In the genomic region with DNA sequence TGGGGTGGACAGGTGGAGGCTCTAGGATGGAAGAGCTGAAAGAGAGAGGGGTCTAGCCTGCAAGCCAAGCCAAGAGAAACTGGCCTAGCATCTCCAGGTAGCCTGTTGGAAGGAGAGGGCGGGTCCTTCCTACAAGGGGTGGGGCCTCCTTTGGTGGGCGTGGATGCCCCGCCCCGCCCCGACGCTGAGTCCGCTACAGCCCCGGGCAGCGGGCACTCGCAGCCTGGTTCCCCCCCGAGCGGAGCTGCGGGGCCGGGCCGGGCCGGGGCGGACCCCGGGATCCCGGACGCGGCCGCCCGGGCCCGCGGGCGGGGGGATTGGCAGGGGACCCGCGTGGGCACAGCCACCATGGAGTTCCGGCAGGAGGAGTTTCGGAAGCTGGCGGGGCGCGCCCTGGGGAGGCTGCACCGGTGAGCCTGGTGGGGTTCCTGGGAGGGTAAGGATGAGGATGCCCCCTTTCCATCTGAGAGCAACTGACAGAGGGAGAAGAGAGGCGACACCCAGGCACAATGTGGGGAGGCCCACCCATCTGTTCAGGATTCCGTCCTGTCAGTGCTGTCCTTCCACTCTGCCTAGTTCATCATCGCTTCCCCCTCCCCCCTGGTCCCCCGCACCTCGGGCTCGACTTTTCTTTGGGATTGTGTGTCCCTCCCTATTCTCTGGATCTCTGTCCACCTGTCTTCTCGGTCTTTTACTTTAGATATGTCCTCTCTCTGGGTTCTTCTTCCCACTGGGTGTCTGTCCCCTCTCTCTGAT, we compare ENCODE assay signal across 8 mouse cellular contexts. TPM values are rescaled to one million over a fixed set of nuclear protein-coding genes. Genes with fewer than 3 reads are reported as not detected.
DNase-seq lines count a peak whose midpoint lies in the region; ATAC-seq lines count a peak whose summit lies in the region.

A gene (plus strand): TSS at position 215 of the 756 bp plus-strand sequence.

- DNase-seq in heart, adult 18-20 months, result no peak
- DNase-seq in heart, postnatal 10 days, result no peak
- peak; percentile 91 for DNase-seq in cerebellum, adult 9-11 months
- DNase-seq in kidney, postnatal 14 days, result peak; percentile 60
- peak; percentile 60 for DNase-seq in retina, embryonic 14.5 days (ENCODE audit: low spot score)
- DNase-seq in gastrocnemius, postnatal 36 days, result no peak

- H3K27ac ChIP-seq in heart, embryonic 11.5 days (ENCODE audit: low read depth, low read length), result no peak within 1 kb of the TSS
- no peak within 1 kb of the TSS for H3K27ac ChIP-seq in liver, embryonic 16.5 days (ENCODE audit: low read length)

- H3K4me2 ChIP-seq in heart, embryonic 11.5 days, result peak within 1 kb of the TSS; percentile 74
- peak within 1 kb of the TSS; percentile 68 for H3K4me2 ChIP-seq in liver, embryonic 16.5 days (ENCODE audit: low read depth, low read length)

- H3K27me3 ChIP-seq in heart, embryonic 11.5 days (ENCODE audit: control insufficient read depth, insufficient read depth, low read length), result peaks cover 65% of the 10 kb centered on the region
- H3K27me3 ChIP-seq in liver, embryonic 16.5 days (ENCODE audit: control insufficient read depth, insufficient read depth, low read depth, low read length), result peaks cover 67% of the 10 kb centered on the region

- peaks cover 6% of the 10 kb centered on the region; the same call in 1 of the 2 replicates for H3K36me3 ChIP-seq in heart, embryonic 11.5 days (ENCODE audit: control insufficient read depth, insufficient read depth, low read length)
- H3K36me3 ChIP-seq in liver, embryonic 16.5 days (ENCODE audit: control insufficient read depth, insufficient read depth), result no peaks in the 10 kb centered on the region

- peaks cover 4% of the 10 kb centered on the region for H3K9me3 ChIP-seq in heart, embryonic 11.5 days (replicated peaks; ENCODE audit: control insufficient read depth, low read length)
- H3K9me3 ChIP-seq in liver, embryonic 16.5 days (replicated peaks; ENCODE audit: control insufficient read depth, low read length), result no peaks in the 10 kb centered on the region

- 0 out of 2 replicates have a peak, but pooled peaks cover 6% of the 10 kb centered on the region for H3K4me1 ChIP-seq in heart, embryonic 11.5 days (ENCODE audit: control insufficient read depth, insufficient read depth, low read length)
- H3K4me1 ChIP-seq in liver, embryonic 16.5 days (ENCODE audit: control insufficient read depth, low read depth, low read length), result peaks cover 14% of the 10 kb centered on the region

- peak within 1 kb of the TSS; percentile 48 for H3K4me3 ChIP-seq in heart, embryonic 11.5 days (ENCODE audit: low read depth, low read length)
- peak within 1 kb of the TSS; percentile 49 for H3K4me3 ChIP-seq in liver, embryonic 16.5 days (ENCODE audit: low read depth, low read length)

- WGBS in heart, embryonic 11.5 days (ENCODE audit: insufficient replicate concordance), result 3% methylated on average over 37 of the region's 41 CpGs
- WGBS in liver, embryonic 16.5 days (ENCODE audit: insufficient replicate concordance), result 2% methylated on average over 40 of the region's 41 CpGs

- ATAC-seq in heart, embryonic 11.5 days (replicated peaks; ENCODE audit: insufficient number of reproducible peaks, low FRiP score, low TSS enrichment), result no peak
- 0 out of 2 replicates have a peak, but pooled peaks have one; percentile 41 for ATAC-seq in liver, embryonic 16.5 days (ENCODE audit: low read depth)

- intact Hi-C loops in heart, postnatal 10 days (cut with DNase I), result loop anchor here (2.0 kb wide), 1 partner anchor 135 kb away; no protein-coding TSS in a partner anchor
- intact Hi-C loops in gastrocnemius, postnatal 36 days (cut with DNase I), result no loop called here

- H3K9ac ChIP-seq in heart, embryonic 11.5 days (ENCODE audit: low read depth, low read length), result no peak within 1 kb of the TSS
- H3K9ac ChIP-seq in liver, embryonic 16.5 days (ENCODE audit: low read depth, low read length), result peak within 1 kb of the TSS; percentile 12; the same call in 1 of the 2 replicates

RNA-seq across cellular contexts. Expression of the gene that starts here (rescaled TPM):
- 10 to 100 TPM; 29.7 to 32.4 TPM for total RNA-seq in heart, adult 18-20 months (2021)
- 1 to 10 TPM; 6.1 to 6.7 TPM for total RNA-seq in heart, postnatal 10 days (2021)
- polyA plus RNA-seq in heart, embryonic 11.5 days (2014; fragmentation: Nextera tagmentation; extraction: Ambion mirVana), result 3.0 and 3.7 TPM in 2 replicates
- not detected in 2 replicates for polyA plus RNA-seq in liver, embryonic 16.5 days (2015; fragmentation: Nextera tagmentation; extraction: Ambion mirVana)
- total RNA-seq in gastrocnemius, postnatal 36 days (2021), result under 1 TPM; 0.76 to 0.79 TPM

Comparison
In these comparisons a context has a peak if more than half of its experiments do, and no peak if none do; other contexts are left out.
1. Peak in ATAC-seq, H3K4me3 ChIP-seq, H3K9ac ChIP-seq and H3K4me2 ChIP-seq in liver, embryonic 16.5 days; RNA of the gene not detected or under 1 TPM.
2. DNase-seq: peak in cerebellum, adult 9-11 months (single experiment), kidney, postnatal 14 days (single experiment) and retina, embryonic 14.5 days (single experiment); none in heart, adult 18-20 months (0 of 2), heart, postnatal 10 days (0 of 2) and gastrocnemius, postnatal 36 days (0 of 2).